Mouse (Mus musculus): ENCODE results near the gene Fiz1.

DNA sequence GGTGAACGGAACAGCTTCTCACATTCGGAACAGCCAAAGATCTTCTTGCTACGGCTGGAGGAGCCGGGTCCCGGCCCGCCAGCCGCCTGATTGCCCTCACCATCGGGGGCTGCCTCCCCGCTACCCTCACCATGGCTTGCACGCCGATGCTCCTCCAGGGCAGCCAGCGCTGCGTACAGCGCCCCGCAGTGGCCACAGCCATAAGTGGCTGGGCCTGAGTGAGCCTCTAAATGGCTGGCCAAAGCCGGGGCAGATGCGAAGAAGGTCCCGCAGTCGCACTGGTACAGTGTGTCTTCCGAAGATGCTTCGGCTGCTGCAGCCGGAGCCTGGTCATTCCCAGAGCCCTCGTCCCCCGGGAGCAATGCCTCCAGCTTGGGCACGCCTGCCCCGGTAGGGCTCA, 6.3 kb downstream of the Fiz1 start:
- TF ChIP-seq CTCF (IDR thresholded peaks at IDR 0.05; ENCODE audit: low read depth, low read length): no peak
- no peak for TF ChIP-seq POLR2A (IDR thresholded peaks at IDR 0.05; ENCODE audit: extremely low read depth, insufficient read depth, low read length)

Measured in liver, adult 2 months (tissue).